Mouse (Mus musculus): ENCODE results near the gene Sash1.

DNA sequence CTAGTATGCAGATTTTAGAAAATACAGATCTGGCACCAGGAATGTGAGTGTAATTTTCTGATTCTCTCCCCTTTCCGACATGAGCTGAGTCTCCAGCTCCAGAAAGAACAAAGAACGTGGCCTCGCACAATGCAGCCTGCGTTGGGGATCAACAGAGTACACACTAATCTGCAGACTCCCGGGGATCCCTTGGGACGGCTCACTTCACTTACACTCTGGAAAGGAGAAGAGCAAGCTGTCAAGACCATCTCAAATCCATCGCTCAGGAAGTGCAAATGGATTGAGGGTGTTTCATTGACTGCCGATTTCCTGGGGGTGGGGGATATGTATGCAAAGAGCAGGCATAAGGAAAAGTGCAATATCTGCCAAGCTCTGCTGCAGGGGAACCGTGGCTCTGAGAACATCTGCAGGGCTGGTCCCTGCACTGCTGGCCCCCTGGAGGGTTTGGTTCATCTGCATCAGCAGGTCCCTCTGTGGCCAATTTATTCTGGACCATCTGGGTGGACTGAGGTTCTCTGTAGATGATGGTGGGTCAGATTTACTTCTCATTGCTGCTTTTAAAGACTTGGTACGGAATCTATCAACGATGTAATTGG is 35.3 kb upstream of the Sash1 start:
- TF ChIP-seq CTCF (IDR thresholded peaks at IDR 0.05; ENCODE audit: control insufficient read depth, insufficient read depth, low read length) (no peak), POLR2A (IDR thresholded peaks at IDR 0.05; ENCODE audit: borderline replicate concordance, control insufficient read depth, low read depth, low read length) (no peak)

Measured in bone marrow, adult 2 months (tissue).